Mouse (Mus musculus) left cerebral cortex, postnatal 36 days (tissue): ENCODE measurements around the gene Prss41. TPM values are rescaled to one million over a fixed set of nuclear protein-coding genes. Genes with fewer than 3 reads are reported as not detected.
A peak's percentile ranks its signal among the peaks of the same experiment; 100 is the strongest.
"Not testable (repeated sequence)": the region's sequence is repeated elsewhere in the genome, so short reads cannot be mapped to it uniquely, and the experiment has no call there.

Experiments used
- DNase-seq, 2 experiments: peaks; one replicate each; pipeline ENCODE4 v3.0.0; 2021 to 2022; ENCODE audit warnings: low spot score in 2 of 2, mixed read lengths in 1 of 2
- intact Hi-C: fragments of 180-260 bp; cut with DNase I; formaldehyde crosslinking; loops from one replicate; pipeline ENCODE4 v1.15.1; 2025
- total RNA-seq, 2 experiments: library from RNA; stranded (reverse); gene quantifications; 2 replicates each; pipeline ENCODE4 v1.2.3; 2021

Prss41 gene
- 1 to 10 TPM; 1.5 to 1.6 TPM for total RNA-seq

GRCm38 (mm10) chr17:23843812-23844273 lies at the start of gene Prss41, which contains the start of gene Prss32:
Gene Prss41 (minus strand): TSS chr17:23844172.
Gene Prss32 (plus strand): TSS chr17:23843855.
- DNase-seq, result no peak
- intact Hi-C loops, result no loop called here

- intact Hi-C loops, DNase-seq: not testable (repeated sequence)
These were observed 36.6 kb upstream of the Prss41 start, which contains the start of the genes Dcpp1 and Dcpp2 for GRCm38 (mm10) chr17:23880576-23880975. Gene Dcpp1 (plus strand): TSS chr17:23880876. Gene Dcpp2 (plus strand): TSS chr17:23880880.

- intact Hi-C loops, result no loop called here
- no peak for DNase-seq
These were observed 33.2 kb upstream of the Prss41 start for GRCm38 (mm10) chr17:23877166-23877565.

GRCm38 (mm10) chr17:23876741-23877140 lies 32.8 kb upstream of the Prss41 start:
- DNase-seq, result peak; percentile 12 to 20
- intact Hi-C loops, result no loop called here

GRCm38 (mm10) chr17:23873884-23874856 lies 30.2 kb upstream of the Prss41 start:
- no peak for DNase-seq
- intact Hi-C loops, result loop anchor here (1.0 kb wide), 1 partner anchor 86 kb away; no protein-coding TSS in a partner anchor

GRCm38 (mm10) chr17:23868513-23868912 lies 24.5 kb upstream of the Prss41 start:
- intact Hi-C loops, result no loop called here
- DNase-seq, result no peak

- intact Hi-C loops, result no loop called here
- no peak for DNase-seq
These were observed 23.8 kb upstream of the Prss41 start, which contains the start of gene Prss21 for GRCm38 (mm10) chr17:23867756-23868155. Gene Prss21 (plus strand): TSS chr17:23868056.

- intact Hi-C loops, result no loop called here
These were observed 19.0 kb upstream of the Prss41 start for GRCm38 (mm10) chr17:23862926-23863325.

GRCm38 (mm10) chr17:23857913-23858312 lies 13.9 kb upstream of the Prss41 start:
- intact Hi-C loops, result no loop called here
- DNase-seq, result no peak

More at GRCm38 (mm10) chr17:23862926-23863325, 19.0 kb upstream of the Prss41 start:
- DNase-seq, result no peak

- no peak for DNase-seq
- intact Hi-C loops, result no loop called here
These were observed 13.2 kb upstream of the Prss41 start for GRCm38 (mm10) chr17:23857193-23857592.

- DNase-seq, result no peak
- intact Hi-C loops, result loop anchor here (2.0 kb wide), 1 partner anchor 107 kb away; no protein-coding TSS in a partner anchor
These were observed 10.3 kb upstream of the Prss41 start for GRCm38 (mm10) chr17:23854229-23854765.

GRCm38 (mm10) chr17:23853292-23853691 lies 9.3 kb upstream of the Prss41 start:
- DNase-seq, result no peak
- intact Hi-C loops, result no loop called here

GRCm38 (mm10) chr17:23850853-23851749 lies 7.1 kb upstream of the Prss41 start:
- intact Hi-C loops, result no loop called here

GRCm38 (mm10) chr17:23850028-23850427 lies 6.1 kb upstream of the Prss41 start:
- intact Hi-C loops, result no loop called here
- no peak for DNase-seq

More at GRCm38 (mm10) chr17:23850853-23851749, 7.1 kb upstream of the Prss41 start:
- DNase-seq, result peak; percentile 35 to 44

GRCm38 (mm10) chr17:23843141-23843811 lies 696 bp downstream of the Prss41 start:
- DNase-seq, result no peak
- intact Hi-C loops, result no loop called here

- intact Hi-C loops, result no loop called here
- peak in 1 of 2 experiments; percentile 43 for DNase-seq
These were observed 2.8 kb downstream of the Prss41 start for GRCm38 (mm10) chr17:23841145-23841544.

GRCm38 (mm10) chr17:23836006-23836575 lies 7.9 kb downstream of the Prss41 start, which contains the start of gene Prss33:
Gene Prss33 (minus strand): TSS chr17:23836056.
- no peak for DNase-seq
- intact Hi-C loops, result no loop called here

- intact Hi-C loops, result no loop called here
- DNase-seq, result no peak
These were observed 12.8 kb downstream of the Prss41 start for GRCm38 (mm10) chr17:23831201-23831600.
